ENCODE assay signal across 19 mouse cellular contexts in the genomic region with DNA sequence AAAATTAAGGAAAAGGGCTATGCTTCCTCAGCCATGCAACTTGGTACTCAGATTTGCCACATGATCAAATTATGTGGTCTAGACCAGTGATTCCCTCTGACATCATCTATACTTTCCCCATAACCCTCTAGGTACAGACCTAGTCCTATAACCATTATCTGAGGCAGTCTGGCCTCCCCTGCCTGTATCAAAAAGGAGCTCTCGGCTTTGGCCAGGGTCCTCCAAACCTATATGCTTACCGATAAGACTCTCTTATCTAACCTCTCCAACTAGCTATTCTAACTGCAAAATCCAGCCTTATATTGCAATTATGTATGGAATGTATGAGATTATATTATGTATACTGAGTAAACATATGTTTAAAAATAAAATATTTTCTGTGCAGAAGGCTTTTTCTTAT.
DNase-seq lines count a peak whose midpoint lies in the region; ATAC-seq and TF ChIP-seq lines count a peak whose summit lies in the region.
"Had no signal": no experiment of that assay in that cellular context is flagged by ENCODE, and none has a peak within 500 bp of the region (broad histone marks: within the 10 kb centered on the region; RNA-seq: fewer than 3 reads in every experiment).

No protein-coding gene starts in this region.

- H3K4me1 ChIP-seq in MEL (ENCODE audit: control insufficient read depth in 1 of 2, insufficient read depth in 2 of 2, low read length in 2 of 2) = peaks cover 0 to 17% of the 10 kb centered on the region in 2 experiments; a peak in 2 of 4 replicates
- no peaks in the 10 kb centered on the region; a peak in 1 of 4 replicates for H3K4me1 ChIP-seq in liver, embryonic 14.5 days (replicated peaks; ENCODE audit: control insufficient read depth in 2 of 2, insufficient read depth in 2 of 2, low read length in 1 of 2)
- no peaks in the 10 kb centered on the region for H3K4me1 ChIP-seq in cerebellum, adult 2 months (ENCODE audit: control insufficient read depth, insufficient read depth, low read length)
- H3K4me1 ChIP-seq: embryonic facial prominence, embryonic 13.5 days; hindbrain, embryonic 12.5 days had no signal

- peaks cover 0 to 15% of the 10 kb centered on the region in 2 experiments; a peak in 2 of 4 replicates for H3K36me3 ChIP-seq in MEL (ENCODE audit: control insufficient read depth in 1 of 2, insufficient read depth in 2 of 2, low read length in 2 of 2)
- no peaks in the 10 kb centered on the region for H3K36me3 ChIP-seq in liver, embryonic 14.5 days (replicated peaks; ENCODE audit: control insufficient read depth, insufficient read depth, low read depth)
- H3K36me3 ChIP-seq: embryonic facial prominence, embryonic 13.5 days; heart, embryonic 13.5 days; hindbrain, embryonic 12.5 days had no signal

- no peak overlapping the region for H3K27ac ChIP-seq in MEL (ENCODE audit: control insufficient read depth, low read depth, low read length)
- H3K27ac ChIP-seq in liver, embryonic 14.5 days = no peak overlapping the region
- H3K27ac ChIP-seq in cerebellum, adult 2 months (ENCODE audit: insufficient read depth, low read length) = no peak overlapping the region
- H3K27ac ChIP-seq: embryonic facial prominence, embryonic 13.5 days; heart, embryonic 13.5 days; hindbrain, embryonic 12.5 days had no signal

- H3K4me2 ChIP-seq in liver, embryonic 14.5 days (ENCODE audit: low read depth) = no peak overlapping the region
- H3K4me2 ChIP-seq: embryonic facial prominence, embryonic 13.5 days; heart, embryonic 13.5 days; hindbrain, embryonic 12.5 days had no signal

- no peak for TF ChIP-seq RAD21 in MEL (IDR thresholded peaks at IDR 0.05; ENCODE audit: low read depth, low read length)

- 24% methylated on average over 2 of the region's 2 CpGs for WGBS in liver, embryonic 14.5 days (ENCODE audit: insufficient replicate concordance)
- 90% methylated on average over 2 of the region's 2 CpGs for WGBS in cerebellum, adult 2 months

- no peak for TF ChIP-seq CTCF in MEL (IDR thresholded peaks at IDR 0.05 in 2 of 3, conservative IDR thresholded peaks at IDR 0.05 in 1 of 3; ENCODE audit: control insufficient read depth in 1 of 3, insufficient read depth in 1 of 3, low read depth in 2 of 3, low read length in 3 of 3, poor library complexity in 1 of 3, severe bottlenecking in 1 of 3)
- TF ChIP-seq CTCF in liver, embryonic 14.5 days (IDR thresholded peaks at IDR 0.05; ENCODE audit: low read depth) = no peak
- no peak for TF ChIP-seq CTCF in cerebellum, adult 2 months (IDR thresholded peaks at IDR 0.05; ENCODE audit: borderline replicate concordance, insufficient read depth, low read depth, low read length)

- no peak for TF ChIP-seq POLR2A in MEL (IDR thresholded peaks at IDR 0.05; ENCODE audit: control insufficient read depth in 1 of 2, insufficient read depth in 1 of 2, low read depth in 1 of 2, low read length in 2 of 2, poor library complexity in 1 of 2)
- TF ChIP-seq POLR2A in cerebellum, adult 2 months (IDR thresholded peaks at IDR 0.05; ENCODE audit: borderline replicate concordance, insufficient read depth, low read length) = no peak

- ATAC-seq in liver, embryonic 14.5 days (ENCODE audit: insufficient read depth) = peak; percentile 72
- peak; percentile 85 for ATAC-seq in megakaryocyte progenitor cell, adult 5-6 weeks (replicated peaks; ENCODE audit: poor library complexity)
- ATAC-seq: forebrain, embryonic 14.5 days; hindbrain, embryonic 16.5 days; inflammation-experienced regulatory T-cells, adult 6 months had no signal

- H3K9ac ChIP-seq in MEL (ENCODE audit: control insufficient read depth, low read depth, low read length, poor library complexity, severe bottlenecking) = no peak overlapping the region
- H3K9ac ChIP-seq in liver, embryonic 14.5 days (replicated peaks) = no peak overlapping the region
- H3K9ac ChIP-seq: embryonic facial prominence, embryonic 13.5 days; heart, embryonic 13.5 days; hindbrain, embryonic 12.5 days had no signal

- H3K9me3 ChIP-seq in MEL (replicated peaks; ENCODE audit: insufficient read depth, low read length) = no peaks in the 10 kb centered on the region
- no peaks in the 10 kb centered on the region for H3K9me3 ChIP-seq in liver, embryonic 14.5 days (ENCODE audit: control insufficient read depth, low read length)
- H3K9me3 ChIP-seq: embryonic facial prominence, embryonic 13.5 days; heart, embryonic 13.5 days; hindbrain, embryonic 12.5 days had no signal

- H3K4me3 ChIP-seq in MEL (ENCODE audit: control insufficient read depth in 1 of 2, insufficient read depth in 1 of 2, low read depth in 2 of 2, low read length in 2 of 2) = no peak overlapping the region
- no peak overlapping the region for H3K4me3 ChIP-seq in liver, embryonic 14.5 days (ENCODE audit: insufficient read depth in 1 of 2, low read depth in 2 of 2, low read length in 2 of 2)
- H3K4me3 ChIP-seq in cerebellum, adult 2 months (replicated peaks; ENCODE audit: insufficient read depth, low read depth, low read length) = no peak overlapping the region
- H3K4me3 ChIP-seq: embryonic facial prominence, embryonic 13.5 days; heart, embryonic 13.5 days; hindbrain, embryonic 12.5 days had no signal

- H3K79me2 ChIP-seq in MEL (ENCODE audit: control insufficient read depth, insufficient read depth, low read length, poor library complexity) = no peaks in the 10 kb centered on the region

- peak; percentile 78 to 85 for TF ChIP-seq EP300 in MEL (IDR thresholded peaks at IDR 0.05; ENCODE audit: low read depth in 1 of 2, low read length in 2 of 2)
- TF ChIP-seq EP300 in liver, embryonic 14.5 days (IDR thresholded peaks at IDR 0.05; ENCODE audit: low read depth) = peak; percentile 47

- no peaks in the 10 kb centered on the region for H3K27me3 ChIP-seq in MEL (ENCODE audit: control insufficient read depth in 1 of 2, insufficient read depth in 2 of 2, low read length in 2 of 2)
- no peaks in the 10 kb centered on the region for H3K27me3 ChIP-seq in liver, embryonic 14.5 days (ENCODE audit: control insufficient read depth, insufficient read depth, low read length)
- no peaks in the 10 kb centered on the region for H3K27me3 ChIP-seq in cerebellum, adult 2 months (ENCODE audit: control insufficient read depth, insufficient read depth, low read length)
- H3K27me3 ChIP-seq: embryonic facial prominence, embryonic 13.5 days; heart, embryonic 13.5 days; hindbrain, embryonic 12.5 days had no signal

- peak; percentile 45 for DNase-seq in MEL (ENCODE audit: low read depth, low spot score)
- DNase-seq in liver = peak; percentile 8
- no peak for DNase-seq in liver, embryonic 14.5 days (ENCODE audit: low read depth in 3 of 3, low spot score in 3 of 3)
- no peak for DNase-seq in frontal cortex, adult 2 months (ENCODE audit: extremely low spot score in 1 of 2, low spot score in 1 of 2)
- no peak for DNase-seq in lung, postnatal 14 days
- DNase-seq in cerebellum, adult 2 months = no peak
- DNase-seq: adrenal gland, postnatal 10 days; cerebellum, adult 11 months; cerebellum, adult 9-10 months; cerebellum, postnatal 25 days; gastrocnemius, postnatal 25 days; heart, postnatal 4 days had no signal

TF ChIP-seq in MEL, 35 proteins besides CTCF, POLR2A, EP300 and RAD21:
- TF ChIP-seq RCOR1 (IDR thresholded peaks at IDR 0.05; ENCODE audit: low read depth, low read length) = peak; percentile 81; the same call in 1 of the 2 replicates
- TF ChIP-seq TCF12 (IDR thresholded peaks at IDR 0.05; ENCODE audit: low read depth, low read length) = peak; percentile 91
- peak; percentile 88 for TF ChIP-seq GATA1 (IDR thresholded peaks at IDR 0.05; ENCODE audit: low read depth, low read length)
- no peak for TF ChIP-seq MAZ (IDR thresholded peaks at IDR 0.05; ENCODE audit: low read depth, low read length)
- peak; percentile 42; the same call in 1 of the 2 replicates for TF ChIP-seq USF1 (IDR thresholded peaks at IDR 0.05; ENCODE audit: low read depth, low read length)
- TF ChIP-seq CHD2 (IDR thresholded peaks at IDR 0.05; ENCODE audit: low read length) = no peak
- peak; percentile 67; the same call in 1 of the 2 replicates for TF ChIP-seq ETS1 (IDR thresholded peaks at IDR 0.05; ENCODE audit: low read depth, low read length)
- no peak for TF ChIP-seq ZC3H11A (IDR thresholded peaks at IDR 0.05; ENCODE audit: low read depth, low read length)
- no peak for TF ChIP-seq JUND (IDR thresholded peaks at IDR 0.05; ENCODE audit: low read depth, low read length)
- TF ChIP-seq MYB (IDR thresholded peaks at IDR 0.05; ENCODE audit: low read depth, low read length) = peak; percentile 42
- no peak for TF ChIP-seq MEF2A (IDR thresholded peaks at IDR 0.05; ENCODE audit: extremely low read depth, insufficient replicate concordance, low read depth, low read length, poor library complexity, severe bottlenecking)

Comparison
In these comparisons a context has a peak if more than half of its experiments do, and no peak if none do; other contexts are left out.
1. DNase-seq: peak in MEL (single experiment) and liver (single experiment); none in liver, embryonic 14.5 days (0 of 3), frontal cortex, adult 2 months (0 of 2), lung, postnatal 14 days (single experiment) and cerebellum, adult 2 months (0 of 2).